Mouse (Mus musculus) heart, postnatal 10 days (tissue): Measurements from ENCODE around the gene Cxcl2. TPM values are rescaled to one million over a fixed set of nuclear protein-coding genes. Genes with fewer than 3 reads are reported as not detected.

ENCODE experiments used
- DNase-seq, 2 experiments: peaks; one replicate each; pipeline ENCODE4 v3.0.0; 2021
- intact Hi-C: fragments of 180-260 bp; cut with DNase I; formaldehyde crosslinking; loops from one replicate; pipeline ENCODE4 v1.15.1; 2025
- total RNA-seq, 2 experiments: library from RNA; stranded (reverse); gene quantifications; 2 replicates each; pipeline ENCODE4 v1.2.3; 2021

Gene Cxcl2
- not detected for total RNA-seq

GRCm38 (mm10) chr5:90903339-90904020 is at the start of gene Cxcl2:
Gene Cxcl2 (plus strand): TSS chr5:90903871.
- intact Hi-C loops, result loop anchor here (5.0 kb wide), 1 partner anchor 116 kb away; the partner anchor contains the start of gene Cxcl3
- no peak for DNase-seq

- intact Hi-C loops, result no loop called here
Observed at GRCm38 (mm10) chr5:90855308-90856230, 48.1 kb upstream of the Cxcl2 start.

GRCm38 (mm10) chr5:90857463-90857862 is 46.2 kb upstream of the Cxcl2 start:
- intact Hi-C loops, result no loop called here
- no peak for DNase-seq

More at GRCm38 (mm10) chr5:90855308-90856230, 48.1 kb upstream of the Cxcl2 start:
- no peak for DNase-seq

DNA sequence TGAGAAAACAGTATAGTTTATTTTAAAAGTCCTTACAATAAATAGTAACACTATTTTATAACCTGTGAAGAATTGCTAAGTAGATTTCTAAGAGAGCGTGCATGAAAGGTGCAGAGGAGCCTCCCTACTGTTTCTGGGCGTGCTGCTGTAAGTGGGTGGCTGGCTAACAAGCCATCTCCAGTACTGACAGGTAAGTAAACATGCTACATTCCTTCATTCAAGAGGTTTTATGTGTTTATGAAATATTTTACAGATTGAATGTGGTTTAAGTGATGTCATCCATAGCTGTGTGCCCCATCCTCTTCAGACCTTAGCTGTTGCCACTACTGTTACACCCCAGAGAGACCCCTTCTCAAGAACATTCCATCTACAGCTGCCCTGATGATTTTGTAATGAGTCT is 45.2 kb upstream of the Cxcl2 start:
- DNase-seq, result no peak
- intact Hi-C loops, result no loop called here

DNA sequence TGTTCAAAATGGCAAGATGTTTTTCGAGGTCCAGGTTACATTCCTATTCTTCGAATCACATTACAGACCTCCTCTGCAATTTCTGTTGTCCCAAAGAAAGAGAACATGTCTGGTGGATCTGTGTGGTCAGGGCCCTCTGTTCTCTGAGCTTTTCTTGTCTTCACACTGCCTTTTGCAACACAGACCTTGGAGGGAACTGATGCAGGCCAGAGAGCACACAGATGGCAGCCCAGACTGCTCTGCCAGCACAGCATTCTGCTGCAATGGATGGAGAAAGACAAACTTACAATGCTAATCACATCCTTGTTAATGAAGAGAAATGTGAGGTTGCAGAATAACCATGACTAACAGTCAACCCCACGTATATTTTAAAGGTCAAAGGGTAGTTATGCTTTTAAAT is 44.6 kb upstream of the Cxcl2 start:
- DNase-seq, result no peak
- intact Hi-C loops, result no loop called here

DNA sequence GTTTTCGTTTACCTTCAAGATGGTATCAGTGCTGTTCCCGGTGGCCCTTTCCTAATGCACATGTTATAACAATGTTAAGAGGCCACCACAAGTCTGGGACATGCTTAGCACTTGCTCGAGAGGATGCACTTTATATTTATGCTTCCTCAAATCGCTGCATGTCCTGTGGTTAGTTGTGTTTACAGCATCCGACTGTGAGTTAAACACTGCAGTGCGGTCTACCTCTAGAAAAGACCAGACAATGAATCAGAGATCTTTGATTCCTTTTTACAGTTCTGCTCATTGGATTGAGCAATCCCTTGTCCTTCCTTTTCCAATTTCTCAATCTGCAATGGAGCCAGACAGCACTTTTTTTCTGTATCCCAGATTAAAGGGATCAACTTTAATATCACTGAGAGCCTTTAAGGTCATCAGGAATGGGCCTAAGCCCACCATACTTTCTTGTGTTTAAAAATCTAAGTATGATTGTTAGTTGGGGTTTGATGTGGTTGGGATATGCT is 41.7 kb upstream of the Cxcl2 start:
- no peak for DNase-seq
- intact Hi-C loops, result no loop called here

DNA sequence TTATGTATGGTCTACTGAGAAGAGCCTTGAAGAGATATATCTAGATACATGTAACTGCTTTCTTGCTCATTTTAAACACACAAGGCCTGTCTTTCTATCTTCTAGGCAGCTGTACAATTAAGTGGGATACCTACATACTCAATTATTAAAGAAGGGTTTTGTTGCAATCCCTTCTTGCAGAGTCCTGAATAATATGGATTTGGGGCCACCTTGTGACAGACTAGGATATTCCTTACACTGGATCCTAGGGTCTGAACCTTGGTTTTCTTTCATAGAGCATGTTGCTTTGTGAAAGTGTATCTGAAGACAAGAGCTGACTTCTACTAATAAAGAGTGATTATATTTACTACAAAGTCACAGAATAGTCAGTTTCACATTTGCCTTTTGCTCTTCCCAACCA is 36.9 kb upstream of the Cxcl2 start:
- peak; percentile 21 to 42 for DNase-seq
- intact Hi-C loops, result loop anchor here (1.0 to 5.0 kb wide), 2 partner anchors 205 to 264 kb away; no protein-coding TSS in a partner anchor

DNA sequence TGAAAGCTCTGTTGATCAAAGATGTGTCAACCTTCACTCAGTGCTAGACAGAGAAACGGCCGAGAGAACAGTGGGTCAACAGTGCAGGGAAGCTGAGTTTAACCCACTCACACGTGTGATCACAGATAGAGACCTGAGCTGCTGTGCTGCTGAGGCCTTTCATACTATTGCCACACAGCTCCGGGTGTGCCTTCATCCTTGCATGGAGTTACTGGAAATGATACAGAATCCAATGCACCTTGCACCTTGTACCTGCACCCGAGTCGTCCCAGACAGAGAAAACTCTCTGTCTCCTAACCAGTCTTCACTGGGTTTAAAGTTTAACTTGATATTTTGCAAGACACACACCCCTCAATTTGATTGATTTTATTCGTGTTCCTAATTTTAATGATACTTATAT is 31.3 kb upstream of the Cxcl2 start:
- intact Hi-C loops, result no loop called here
- no peak for DNase-seq

GRCm38 (mm10) chr5:90876045-90876444 is 27.6 kb upstream of the Cxcl2 start:
- intact Hi-C loops, result no loop called here
- peak; percentile 53 to 68 for DNase-seq

DNA sequence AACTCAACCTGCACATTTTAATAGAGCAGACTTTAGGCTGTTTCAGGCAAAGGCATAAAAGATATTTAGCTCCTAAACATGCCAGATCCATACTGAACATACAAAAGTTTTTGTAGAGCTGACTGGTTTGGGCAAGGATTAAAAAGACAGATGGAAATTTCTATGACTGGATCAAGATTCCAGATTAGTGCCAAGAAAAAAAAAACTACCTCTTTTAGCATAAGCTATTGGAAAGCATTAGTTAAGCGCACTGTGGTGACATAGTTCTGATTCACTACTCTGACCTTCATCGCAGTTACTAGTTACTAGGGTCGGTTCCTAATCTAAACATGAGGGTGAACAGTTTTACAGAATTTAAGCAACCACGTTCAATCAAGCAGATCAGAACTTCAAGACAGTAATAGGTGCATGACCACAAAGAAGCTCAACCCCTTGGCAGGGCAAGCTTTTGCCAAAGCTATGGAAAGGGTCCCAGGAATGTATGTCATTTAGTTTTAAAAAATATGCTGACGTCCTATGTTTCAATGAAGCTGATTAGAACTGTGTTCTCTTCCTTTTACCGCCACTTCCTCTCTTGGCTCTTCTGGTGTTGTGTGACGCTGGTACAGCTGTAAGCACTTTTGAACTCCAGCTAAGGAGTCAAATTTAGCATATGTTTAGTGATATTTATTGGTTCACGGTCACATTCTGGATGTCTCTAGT is 27.0 kb upstream of the Cxcl2 start:
- intact Hi-C loops, result no loop called here
- DNase-seq, result no peak

GRCm38 (mm10) chr5:90877173-90877512 is 26.5 kb upstream of the Cxcl2 start:
- intact Hi-C loops, result no loop called here
- no peak for DNase-seq

- intact Hi-C loops, result loop anchor here (10.0 kb wide), 1 partner anchor 655 kb away; the partner anchor contains the start of gene Cox18
- no peak for DNase-seq
Observed at GRCm38 (mm10) chr5:90879307-90880014, 24.2 kb upstream of the Cxcl2 start.

GRCm38 (mm10) chr5:90880335-90880850 is 23.3 kb upstream of the Cxcl2 start:
- no peak for DNase-seq
- intact Hi-C loops, result loop anchor here (10.0 kb wide), 1 partner anchor 656 kb away; the partner anchor contains the start of gene Cox18

GRCm38 (mm10) chr5:90881021-90881420 is 22.6 kb upstream of the Cxcl2 start:
- peak; percentile 29 to 38 for DNase-seq
- intact Hi-C loops, result loop anchor here (10.0 kb wide), 1 partner anchor 656 kb away; the partner anchor contains the start of gene Cox18

- intact Hi-C loops, result loop anchor here (10.0 kb wide), 1 partner anchor 657 kb away; the partner anchor contains the start of gene Cox18
Observed at GRCm38 (mm10) chr5:90881682-90882081, 22.0 kb upstream of the Cxcl2 start.

GRCm38 (mm10) chr5:90882146-90882545 is 21.5 kb upstream of the Cxcl2 start:
- DNase-seq, result no peak
- intact Hi-C loops, result loop anchor here (10.0 kb wide), 1 partner anchor 657 kb away; the partner anchor contains the start of gene Cox18

More at GRCm38 (mm10) chr5:90881682-90882081, 22.0 kb upstream of the Cxcl2 start:
- DNase-seq, result no peak

GRCm38 (mm10) chr5:90884628-90885242 is 18.9 kb upstream of the Cxcl2 start:
- intact Hi-C loops, result loop anchor here (5.0 to 10.0 kb wide), 2 partner anchors 112 to 660 kb away; partner anchors contain the start of genes Cox18 and Pf4

GRCm38 (mm10) chr5:90888661-90889060 is 15.0 kb upstream of the Cxcl2 start:
- no peak for DNase-seq
- intact Hi-C loops, result loop anchor here (5.0 to 10.0 kb wide), 2 partner anchors 116 to 664 kb away; partner anchors contain the start of genes Cox18 and Pf4

More at GRCm38 (mm10) chr5:90884628-90885242, 18.9 kb upstream of the Cxcl2 start:
- DNase-seq, result peak; percentile 23 to 29
